Mouse (Mus musculus) induced T-regulatory cell, adult 2 months (primary cell): Measurements from ENCODE around the gene Shd.
A peak's percentile ranks its signal among the peaks of the same experiment; 100 is the strongest.
"Not testable (repeated sequence)": the region's sequence is repeated elsewhere in the genome, so short reads cannot be mapped to it uniquely, and the experiment has no call there.

ENCODE experiments used
- DNase-seq: peaks from one replicate; pipeline ENCODE4 v3.0.0-alpha.2; 2012; ENCODE audit warnings: low read depth

Gene Shd

GRCm38 (mm10) chr17:55969966-55970891 lies at the start of gene Shd:
Shd (plus strand) TSS chr17:55970467.
- no peak for DNase-seq

- DNase-seq = peak; percentile 86
Observed at GRCm38 (mm10) chr17:55931553-55932502, 38.4 kb upstream of the Shd start.

- no peak for DNase-seq
Observed at GRCm38 (mm10) chr17:55932635-55933034, 37.6 kb upstream of the Shd start.

DNA sequence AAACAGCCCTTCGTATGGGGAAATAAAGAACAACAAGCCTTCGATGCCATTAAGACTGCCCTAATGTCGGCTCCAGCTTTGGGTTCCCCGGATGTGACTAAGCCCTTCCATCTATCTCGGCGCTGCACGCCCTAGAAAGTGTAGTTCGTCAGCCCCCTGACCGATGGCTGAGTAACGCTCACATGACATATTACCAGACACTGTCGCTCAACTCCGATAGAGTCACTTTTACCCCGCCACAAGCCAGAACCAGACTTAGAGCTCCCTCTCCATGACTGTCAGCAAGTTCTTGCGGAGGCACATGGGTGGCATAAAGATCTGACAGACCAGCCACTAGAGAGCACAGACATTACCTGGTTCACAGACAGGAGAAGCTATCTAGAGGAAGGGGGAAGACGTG lies 37.1 kb upstream of the Shd start:
- no peak for DNase-seq

GRCm38 (mm10) chr17:55944387-55944865 lies 25.8 kb upstream of the Shd start:
- not testable (repeated sequence) for DNase-seq

GRCm38 (mm10) chr17:55944866-55945682 lies 25.2 kb upstream of the Shd start:
- peak; percentile 87 for DNase-seq

GRCm38 (mm10) chr17:55945696-55946095 lies 24.6 kb upstream of the Shd start:
- no peak for DNase-seq

DNA sequence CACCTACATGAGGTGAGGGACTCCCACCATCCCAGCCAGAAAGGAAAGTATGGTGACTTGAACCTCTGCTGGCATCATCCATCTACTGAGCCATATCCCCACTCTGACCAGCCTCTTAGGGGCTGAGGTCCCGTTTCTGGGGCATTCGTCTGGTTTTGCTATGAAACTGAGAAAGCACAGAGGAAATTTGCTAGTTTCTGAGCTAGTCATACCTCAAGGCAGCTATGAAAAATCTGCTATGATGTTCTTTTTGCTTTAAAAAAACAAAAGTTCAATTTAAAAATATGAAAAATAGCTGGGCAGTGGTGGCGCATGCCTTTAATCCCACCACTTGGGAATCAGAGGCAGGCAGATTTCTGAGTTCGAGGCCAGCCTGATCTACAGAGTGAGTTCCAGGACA lies 21.6 kb upstream of the Shd start:
- DNase-seq = no peak

- DNase-seq = no peak
Observed at GRCm38 (mm10) chr17:55949400-55949799, 20.9 kb upstream of the Shd start, which contains the start of gene Zfp119b. Zfp119b (minus strand) TSS chr17:55949500.

DNA sequence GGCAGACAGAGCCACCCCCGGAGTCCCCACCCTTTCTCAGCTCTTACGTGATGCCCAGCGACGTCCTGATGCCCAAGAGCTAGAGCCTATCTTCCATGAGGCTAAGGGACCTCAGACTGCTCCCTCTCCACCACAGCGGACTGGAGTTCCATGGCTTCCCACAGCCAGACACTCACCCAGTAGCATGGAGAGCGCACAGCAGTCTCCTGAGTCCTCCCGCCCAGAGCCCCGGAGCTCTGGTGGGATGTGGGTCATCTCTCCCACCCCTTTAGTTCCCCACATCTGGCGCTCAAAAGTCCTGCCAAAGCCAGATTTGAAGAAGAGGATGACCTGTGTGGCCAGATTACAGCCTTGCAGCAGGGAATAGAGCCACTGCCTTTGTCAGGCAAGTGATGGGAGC lies 19.7 kb upstream of the Shd start:
- no peak for DNase-seq

- no peak for DNase-seq
Observed at GRCm38 (mm10) chr17:55952041-55952440, 18.2 kb upstream of the Shd start.

DNA sequence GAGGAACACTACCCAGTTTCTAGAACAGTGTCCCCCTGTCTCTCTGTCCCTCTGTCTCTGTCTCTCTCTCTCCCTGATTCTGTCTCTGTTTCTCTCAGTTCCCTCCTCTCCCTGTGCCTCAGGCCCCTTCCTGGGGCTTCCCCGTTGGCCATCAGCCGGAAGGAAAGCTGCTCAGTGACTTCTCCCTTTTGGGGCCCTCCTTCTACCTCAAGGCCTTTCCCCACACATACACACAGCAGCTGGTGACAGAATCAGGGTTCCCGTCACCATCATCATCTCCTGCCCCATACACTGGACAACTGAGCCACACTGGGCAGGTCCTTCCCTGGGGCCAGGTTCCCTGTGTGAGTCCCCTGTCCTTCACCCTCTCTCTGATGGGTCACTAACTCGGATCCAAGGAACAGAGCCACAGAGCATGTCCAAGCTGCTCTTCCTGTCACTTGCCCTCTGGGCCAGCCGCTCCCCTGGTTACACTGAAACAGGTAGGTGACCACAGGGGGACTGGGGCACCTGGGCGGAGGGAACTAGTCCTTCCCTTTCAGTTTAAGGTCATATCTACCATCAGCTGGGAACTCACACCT lies 17.7 kb upstream of the Shd start, which contains the start of gene Ebi3:
Ebi3 (plus strand) TSS at position 194 of the 581 bp plus-strand sequence.
- DNase-seq = peak; percentile 59

DNA sequence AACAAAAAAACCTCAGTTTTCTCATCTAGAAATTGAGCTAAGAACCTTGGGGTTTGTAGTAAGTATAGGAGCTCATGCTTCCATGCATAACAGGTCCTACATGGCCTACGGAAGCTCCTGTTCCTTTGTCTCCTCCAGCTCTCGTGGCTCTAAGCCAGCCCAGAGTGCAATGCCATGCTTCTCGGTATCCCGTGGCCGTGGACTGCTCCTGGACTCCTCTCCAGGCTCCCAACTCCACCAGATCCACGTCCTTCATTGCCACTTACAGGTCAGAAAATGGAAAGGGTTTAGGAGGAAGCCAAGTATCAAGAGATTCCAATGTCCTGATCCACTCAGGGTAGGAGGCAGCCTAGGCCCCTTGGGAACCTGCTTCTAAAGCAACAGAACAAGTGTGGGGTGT lies 16.5 kb upstream of the Shd start:
- no peak for DNase-seq

DNA sequence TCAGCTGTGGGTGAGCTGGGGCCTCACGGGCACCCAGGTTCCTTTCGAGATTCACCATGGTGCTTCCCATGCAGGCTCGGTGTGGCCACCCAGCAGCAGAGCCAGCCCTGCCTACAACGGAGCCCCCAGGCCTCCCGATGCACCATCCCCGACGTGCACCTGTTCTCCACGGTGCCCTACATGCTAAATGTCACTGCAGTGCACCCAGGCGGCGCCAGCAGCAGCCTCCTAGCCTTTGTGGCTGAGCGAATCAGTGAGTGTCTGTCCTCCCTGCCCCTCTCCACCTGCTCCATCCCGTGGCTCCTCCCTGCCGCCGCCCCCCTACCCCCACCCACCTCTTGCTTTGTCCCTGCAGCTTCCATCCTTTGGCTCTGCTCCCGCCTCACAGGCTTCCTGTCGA lies 16.0 kb upstream of the Shd start:
- no peak for DNase-seq

DNA sequence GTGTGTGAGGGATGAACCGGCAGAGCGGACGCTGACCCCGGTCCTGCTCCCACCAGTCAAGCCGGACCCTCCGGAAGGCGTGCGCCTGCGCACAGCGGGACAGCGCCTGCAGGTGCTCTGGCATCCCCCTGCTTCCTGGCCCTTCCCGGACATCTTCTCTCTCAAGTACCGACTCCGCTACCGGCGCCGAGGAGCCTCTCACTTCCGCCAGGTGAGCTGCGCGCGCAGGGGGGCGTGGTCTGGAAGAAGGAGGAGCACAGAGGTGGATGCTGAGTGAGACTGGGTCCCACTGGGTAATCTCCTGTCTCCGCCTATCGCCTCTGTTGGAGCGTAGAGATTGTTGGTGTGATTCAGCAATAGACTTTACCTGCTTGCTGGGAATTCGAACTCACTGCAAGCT lies 14.1 kb upstream of the Shd start:
- DNase-seq = no peak

DNA sequence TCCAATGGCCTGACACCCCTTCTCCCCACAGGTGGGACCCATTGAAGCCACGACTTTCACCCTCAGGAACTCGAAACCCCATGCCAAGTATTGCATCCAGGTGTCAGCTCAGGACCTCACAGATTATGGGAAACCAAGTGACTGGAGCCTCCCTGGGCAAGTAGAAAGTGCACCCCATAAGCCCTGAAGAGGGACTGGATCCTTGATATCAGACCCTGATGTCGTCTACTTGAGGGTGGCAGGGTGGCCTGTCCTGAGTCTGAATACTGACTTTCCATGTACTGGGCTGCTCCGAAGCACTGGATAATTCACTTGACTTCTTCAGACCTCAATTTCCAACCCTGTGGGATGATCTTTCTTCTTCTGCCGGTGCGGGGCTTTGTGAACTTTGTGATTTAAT lies 13.7 kb upstream of the Shd start:
- no peak for DNase-seq

DNA sequence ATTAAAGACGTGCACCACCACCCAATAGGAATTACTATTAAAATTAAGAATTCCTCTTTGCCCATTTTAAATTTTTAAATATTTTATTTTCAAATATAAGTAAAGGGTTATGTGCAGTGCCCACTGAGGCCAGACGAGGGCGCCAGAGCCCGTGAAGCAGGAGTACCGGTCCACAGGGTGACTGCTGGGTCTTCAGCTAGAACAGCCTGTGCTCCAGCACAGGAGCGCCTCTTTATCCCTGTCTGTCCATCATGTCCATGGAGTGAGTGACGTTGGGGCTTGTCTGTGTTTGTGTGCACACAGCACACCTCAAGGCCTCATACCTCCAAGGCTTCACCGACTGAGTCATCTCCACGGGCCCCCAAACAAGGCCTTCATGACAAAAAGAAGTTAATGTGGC lies 13.1 kb upstream of the Shd start:
- peak; percentile 86 for DNase-seq

- DNase-seq = no peak
Observed at GRCm38 (mm10) chr17:55957726-55958583, 12.3 kb upstream of the Shd start.

DNA sequence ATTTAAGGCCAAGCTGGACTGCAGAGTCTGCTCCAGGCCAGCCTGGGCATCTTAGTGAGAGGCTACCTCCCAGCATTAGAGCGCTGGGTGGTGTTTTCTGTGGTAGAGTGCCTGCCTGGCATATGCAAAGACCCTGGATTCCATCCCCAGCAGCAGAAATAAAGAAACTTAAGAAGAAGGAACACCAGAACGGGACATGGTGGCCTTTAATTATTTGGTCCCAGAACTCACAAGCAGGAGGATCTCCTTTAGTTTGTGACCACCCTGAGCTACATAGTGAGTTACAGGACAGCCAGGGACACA lies 11.7 kb upstream of the Shd start:
- no peak for DNase-seq
